Mouse (Mus musculus): ENCODE results near the gene Gm5127.

DNA sequence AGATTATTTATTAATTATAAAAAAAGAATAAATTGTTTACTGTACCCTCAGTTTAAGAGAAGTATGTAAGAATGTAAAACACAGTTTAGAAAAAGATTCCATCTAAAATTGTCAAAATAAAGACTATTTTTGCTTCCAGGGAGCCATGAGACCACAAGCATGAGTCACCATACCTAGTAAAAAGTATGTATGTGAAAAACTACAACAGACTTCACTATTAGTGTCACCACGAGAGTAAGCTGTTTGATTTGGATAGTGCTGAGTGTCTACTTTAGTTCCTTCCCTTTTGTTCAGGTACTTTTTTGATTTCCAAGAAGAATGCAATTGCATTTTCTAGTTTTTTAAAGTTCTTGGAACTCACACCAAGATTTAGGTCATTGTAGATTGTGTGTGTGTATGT, 39.5 kb downstream of the Gm5127 start:
- no peak for TF ChIP-seq CTCF (IDR thresholded peaks at IDR 0.05; ENCODE audit: insufficient read depth, low read length)
- TF ChIP-seq POLR2A (IDR thresholded peaks at IDR 0.05; ENCODE audit: borderline replicate concordance, extremely low read depth, low read depth, low read length): no peak
